Mouse (Mus musculus): ENCODE measurements around the gene Acacb. TPM values are rescaled to one million over a fixed set of nuclear protein-coding genes. Genes with fewer than 3 reads are reported as not detected.
A peak's percentile ranks its signal among the peaks of the same experiment; 100 is the strongest.

Acacb gene
- total RNA-seq, 2 experiments from 2014 or later = 4.4 to 5.3 TPM

GRCm38 (mm10) chr5:114279382-114280143 is 133.2 kb downstream of the Acacb start:
- no peak overlapping the region for H3K4me3 ChIP-seq
- intact Hi-C loops (cut with DNase I) = no loop called here
- H3K27ac ChIP-seq = no peak overlapping the region
- no peak for DNase-seq (ENCODE audit: extremely low spot score in 1 of 2, low spot score in 2 of 2)
- no peak for TF ChIP-seq CTCF (IDR thresholded peaks at IDR 0.05)

GRCm38 (mm10) chr5:114282346-114282745 is 136.0 kb downstream of the Acacb start:
- H3K27ac ChIP-seq = no peak overlapping the region
- no peak for DNase-seq (ENCODE audit: extremely low spot score in 1 of 2, low spot score in 2 of 2)
- intact Hi-C loops (cut with DNase I) = no loop called here
- no peak overlapping the region for H3K4me3 ChIP-seq
- TF ChIP-seq CTCF (IDR thresholded peaks at IDR 0.05) = no peak

- intact Hi-C loops (cut with DNase I) = no loop called here
- H3K27ac ChIP-seq = no peak overlapping the region
- no peak for TF ChIP-seq CTCF (IDR thresholded peaks at IDR 0.05)
- DNase-seq (ENCODE audit: extremely low spot score in 1 of 2, low spot score in 2 of 2) = peak in 1 of 2 experiments; percentile 15
- no peak overlapping the region for H3K4me3 ChIP-seq
Measured at GRCm38 (mm10) chr5:114284604-114285397, 138.5 kb downstream of the Acacb start.

- intact Hi-C loops (cut with DNase I) = no loop called here
- Histone ChIP-seq H3K4me3 (no peak overlapping the region), H3K27ac (no peak overlapping the region)
- no peak for TF ChIP-seq CTCF (IDR thresholded peaks at IDR 0.05)
- no peak for DNase-seq (ENCODE audit: extremely low spot score in 1 of 2, low spot score in 2 of 2)
Measured at GRCm38 (mm10) chr5:114285398-114285700, 139.0 kb downstream of the Acacb start.

GRCm38 (mm10) chr5:114286102-114286501 is 139.8 kb downstream of the Acacb start:
- peak; percentile 21; the same call in 1 of the 2 replicates for TF ChIP-seq CTCF (IDR thresholded peaks at IDR 0.05)
- no peak overlapping the region for H3K27ac ChIP-seq
- no peak for DNase-seq (ENCODE audit: extremely low spot score in 1 of 2, low spot score in 2 of 2)
- intact Hi-C loops (cut with DNase I) = no loop called here
- H3K4me3 ChIP-seq = no peak overlapping the region

GRCm38 (mm10) chr5:114286872-114287571 is 140.7 kb downstream of the Acacb start:
- TF ChIP-seq CTCF (IDR thresholded peaks at IDR 0.05) = no peak
- Histone ChIP-seq H3K4me3 (no peak overlapping the region), H3K27ac (no peak overlapping the region)
- intact Hi-C loops (cut with DNase I) = no loop called here
- DNase-seq (ENCODE audit: extremely low spot score in 1 of 2, low spot score in 2 of 2) = no peak

- Histone ChIP-seq H3K4me3 (no peak overlapping the region), H3K27ac (no peak overlapping the region)
- intact Hi-C loops (cut with DNase I) = no loop called here
- TF ChIP-seq CTCF (IDR thresholded peaks at IDR 0.05) = no peak
- DNase-seq (ENCODE audit: extremely low spot score in 1 of 2, low spot score in 2 of 2) = no peak
Measured at GRCm38 (mm10) chr5:114288396-114288795, 142.1 kb downstream of the Acacb start.

GRCm38 (mm10) chr5:114288874-114289273 is 142.5 kb downstream of the Acacb start, which contains the start of gene Myo1h:
TSS of gene Myo1h (plus strand) at chr5:114289166.
- intact Hi-C loops (cut with DNase I) = no loop called here
- Histone ChIP-seq H3K4me3 (no peak within 1 kb of the TSS), H3K27ac (no peak within 1 kb of the TSS)
- DNase-seq (ENCODE audit: extremely low spot score in 1 of 2, low spot score in 2 of 2) = no peak
- no peak for TF ChIP-seq CTCF (IDR thresholded peaks at IDR 0.05)

- DNase-seq (ENCODE audit: extremely low spot score in 1 of 2, low spot score in 2 of 2) = peak in 1 of 2 experiments; percentile 14
- intact Hi-C loops (cut with DNase I) = no loop called here
- no peak overlapping the region for H3K27ac ChIP-seq
- no peak for TF ChIP-seq CTCF (IDR thresholded peaks at IDR 0.05)
- no peak overlapping the region for H3K4me3 ChIP-seq
Measured at GRCm38 (mm10) chr5:114290004-114290403, 143.7 kb downstream of the Acacb start.

GRCm38 (mm10) chr5:114296693-114297631 is 150.6 kb downstream of the Acacb start:
- peak; percentile 41 for TF ChIP-seq CTCF (IDR thresholded peaks at IDR 0.05)
- no peak overlapping the region for H3K27ac ChIP-seq
- H3K4me3 ChIP-seq = no peak overlapping the region
- no peak for DNase-seq (ENCODE audit: extremely low spot score in 1 of 2, low spot score in 2 of 2)
- intact Hi-C loops (cut with DNase I) = no loop called here

Data from left cerebral cortex, adult 2 months (tissue).